Mouse (Mus musculus): Measurements from ENCODE around the gene Nfkbie.

GRCm38 (mm10) chr17:45530346-45530782, 25.1 kb upstream of the Nfkbie start:
- TF ChIP-seq POLR2A (IDR thresholded peaks at IDR 0.05; ENCODE audit: low read depth, low read length) (no peak), CTCF (IDR thresholded peaks at IDR 0.05; ENCODE audit: extremely low read depth, insufficient read depth, insufficient read length, insufficient replicate concordance) (no peak)

All from spleen, adult 2 months (tissue).